Mouse (Mus musculus) thymus, postnatal 0 days (tissue): ENCODE data around the gene Iqcf6. TPM values are rescaled to one million over a fixed set of nuclear protein-coding genes. Genes with fewer than 3 reads are reported as not detected.
"Not testable (repeated sequence)": the region's sequence is repeated elsewhere in the genome, so short reads cannot be mapped to it uniquely, and the experiment has no call there.

Experiments used
- DNase-seq: peaks from one replicate; pipeline ENCODE4 v3.0.0-alpha.2; 2015; ENCODE audit warnings: low spot score
- polyA plus RNA-seq: library from polyadenylated mRNA; unstranded; fragments of >200 nt; fragmentation: Nextera tagmentation; extraction: Ambion mirVana; gene quantifications from 2 replicates; pipeline ENCODE4 v1.2.1, GENCODE M21; 2015

Gene Iqcf6
- not detected in 2 replicates for polyA plus RNA-seq

DNA sequence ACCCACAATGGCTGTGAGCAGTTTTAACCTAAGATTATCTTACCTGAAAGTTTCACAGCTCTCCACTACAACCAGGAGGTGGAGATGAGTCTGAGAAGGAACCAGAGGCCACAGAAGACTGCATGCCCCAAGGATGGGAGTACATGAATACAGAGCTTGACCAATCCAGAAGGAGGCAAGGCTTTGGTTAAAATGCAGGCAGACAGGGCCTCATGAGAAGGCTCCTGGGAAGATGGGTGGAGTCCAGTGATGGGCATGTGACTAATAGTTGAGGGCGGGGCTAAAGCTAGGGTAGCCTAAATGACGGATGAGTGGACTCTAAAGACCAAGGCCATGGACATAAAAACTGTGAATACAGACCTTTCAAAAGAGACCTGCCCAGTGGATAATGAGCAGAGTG lies at the start of gene Iqcf6:
Gene Iqcf6 (plus strand): TSS at position 301 of the 400 bp plus-strand sequence.
- no peak for DNase-seq

- DNase-seq, result no peak
These were observed 46.4 kb upstream of the Iqcf6 start for GRCm38 (mm10) chr9:106580016-106580415.

GRCm38 (mm10) chr9:106582552-106582951 lies 43.8 kb upstream of the Iqcf6 start:
- no peak for DNase-seq

DNA sequence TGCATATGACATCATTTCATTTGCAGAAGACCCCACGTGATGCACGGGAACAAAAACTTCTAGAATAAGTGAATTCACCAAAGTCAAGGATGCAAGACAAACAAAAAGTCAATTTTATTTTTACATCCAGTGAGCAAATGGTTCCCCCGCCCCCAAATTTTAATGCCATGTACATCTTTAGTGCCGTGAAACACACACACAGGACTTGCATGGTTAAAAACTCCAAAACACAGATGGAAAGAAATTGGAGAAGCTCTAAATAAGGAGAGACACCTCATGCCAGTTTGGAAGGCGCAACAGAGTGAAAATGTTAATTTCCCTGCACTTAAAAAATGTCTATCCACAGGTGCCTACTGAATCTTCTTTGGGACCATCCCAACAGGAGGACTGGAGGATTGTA lies 34.2 kb upstream of the Iqcf6 start:
- DNase-seq, result no peak

DNA sequence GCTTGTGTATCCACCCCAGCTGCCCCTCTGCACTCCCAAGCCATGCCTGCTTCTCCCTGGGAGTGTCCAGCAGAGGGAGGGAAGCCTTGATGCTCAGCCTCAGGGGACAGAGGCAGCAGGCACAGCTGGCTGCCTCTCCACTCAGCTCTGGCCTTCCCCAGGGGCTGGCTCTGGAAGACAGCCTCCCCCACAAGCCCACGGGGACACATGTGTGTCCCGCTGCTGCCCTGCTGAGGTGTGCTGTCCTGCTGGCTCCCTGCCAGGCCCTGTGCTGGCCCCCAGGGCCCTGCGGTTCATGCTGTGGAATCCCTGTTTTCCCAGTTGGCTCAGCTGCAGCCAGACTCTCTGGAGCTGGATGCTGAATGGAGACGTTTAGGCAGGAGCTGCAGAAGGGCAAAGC lies 31.0 kb upstream of the Iqcf6 start:
- not testable (repeated sequence) for DNase-seq

DNA sequence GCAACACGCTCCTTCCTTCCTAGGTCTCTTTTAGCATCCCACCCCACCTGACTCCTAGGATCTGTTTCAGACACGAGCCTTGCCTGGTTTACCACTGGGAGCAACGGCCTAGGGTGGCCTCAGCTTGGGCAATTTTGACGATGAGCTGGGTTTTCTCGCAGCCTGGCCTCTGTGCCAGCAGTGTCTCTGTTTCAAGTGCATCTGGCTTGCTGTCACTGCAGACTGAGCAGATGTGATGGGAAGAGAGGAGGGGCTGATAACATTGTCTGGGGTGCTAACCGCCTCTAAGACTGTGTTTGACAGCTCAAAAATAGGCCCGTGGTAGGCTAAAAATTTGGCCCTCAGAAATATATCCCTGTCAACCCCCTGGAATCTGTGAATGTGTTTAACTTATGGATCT lies 30.5 kb upstream of the Iqcf6 start:
- DNase-seq, result no peak

DNA sequence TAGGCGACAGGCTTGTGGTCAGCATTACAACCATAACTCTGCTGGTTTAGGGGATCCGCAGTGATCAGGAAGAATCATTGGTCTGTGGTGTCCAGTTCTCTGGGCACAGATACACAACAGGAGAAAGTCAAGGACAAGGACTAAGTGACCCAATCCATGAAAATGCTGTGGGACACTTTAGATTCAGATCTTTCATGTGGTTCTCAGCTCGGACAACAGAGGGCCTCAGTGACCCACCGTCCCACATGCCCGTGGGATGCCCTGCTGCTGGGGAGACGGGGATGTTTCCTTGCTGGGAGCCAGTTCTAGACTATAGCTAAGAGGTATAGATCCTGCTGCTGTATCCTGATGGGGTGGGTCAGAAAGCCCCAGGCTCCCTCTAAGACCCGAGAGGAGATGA lies 27.9 kb upstream of the Iqcf6 start:
- DNase-seq, result no peak

DNA sequence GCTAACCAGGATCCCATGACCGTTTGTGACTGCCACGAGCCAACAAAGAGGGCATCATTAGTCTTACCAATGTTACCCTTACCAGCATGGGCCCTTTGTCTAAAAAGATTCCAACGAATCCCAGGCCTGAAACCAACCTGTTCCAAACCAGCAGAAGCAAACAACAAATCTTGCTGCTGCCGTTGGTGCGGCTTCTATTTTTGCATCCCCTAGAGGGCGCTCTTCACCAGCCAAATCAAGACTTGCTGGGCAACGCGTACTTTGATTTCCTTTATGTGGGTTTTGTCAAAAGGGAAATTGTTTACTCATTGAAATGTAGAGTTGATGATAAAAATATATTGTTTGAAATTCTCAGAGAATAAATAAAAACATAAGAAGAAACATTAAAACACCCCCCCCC lies 25.8 kb upstream of the Iqcf6 start:
- DNase-seq, result peak; percentile 38

GRCm38 (mm10) chr9:106610727-106611126 lies 15.7 kb upstream of the Iqcf6 start:
- no peak for DNase-seq

DNA sequence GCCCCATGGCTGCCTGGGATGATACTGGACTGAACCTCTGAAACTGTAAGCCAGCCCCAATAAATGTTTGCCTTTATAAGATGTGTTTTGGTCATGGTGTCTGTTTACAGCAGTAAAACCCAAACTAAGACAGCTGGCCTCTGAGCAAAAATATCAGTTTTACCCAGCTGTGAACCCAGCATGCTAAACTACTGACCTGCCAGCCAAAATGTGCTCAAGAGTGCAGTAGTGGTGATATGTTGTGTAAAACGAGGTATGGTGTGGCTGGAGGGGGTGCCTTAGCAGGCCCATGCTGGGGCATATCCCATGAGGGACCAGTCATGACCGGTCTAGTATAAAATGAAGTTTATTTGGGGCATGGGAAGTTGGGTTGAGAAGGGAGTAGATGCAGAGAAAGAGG lies 12.4 kb upstream of the Iqcf6 start:
- DNase-seq, result no peak

DNA sequence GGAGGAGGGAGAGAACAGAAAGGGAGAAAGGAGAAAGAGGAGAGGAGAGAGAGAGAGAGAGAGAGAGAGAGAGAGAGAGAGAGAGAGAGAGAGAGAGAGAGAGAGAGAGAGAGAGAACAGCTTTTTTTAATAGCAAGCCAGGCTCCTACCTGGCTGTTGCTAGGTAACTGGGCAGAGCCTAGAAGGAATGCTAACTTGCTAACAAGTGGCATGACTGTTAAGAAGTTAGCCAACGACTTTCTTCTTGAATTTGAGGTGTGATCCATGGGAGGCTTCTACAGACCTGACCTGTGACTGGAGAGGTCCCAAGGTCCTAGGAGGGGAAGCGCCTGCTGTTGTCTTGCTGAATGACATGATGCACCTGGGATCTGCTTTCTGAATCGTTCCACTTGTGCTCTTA lies 11.8 kb upstream of the Iqcf6 start:
- no peak for DNase-seq

DNA sequence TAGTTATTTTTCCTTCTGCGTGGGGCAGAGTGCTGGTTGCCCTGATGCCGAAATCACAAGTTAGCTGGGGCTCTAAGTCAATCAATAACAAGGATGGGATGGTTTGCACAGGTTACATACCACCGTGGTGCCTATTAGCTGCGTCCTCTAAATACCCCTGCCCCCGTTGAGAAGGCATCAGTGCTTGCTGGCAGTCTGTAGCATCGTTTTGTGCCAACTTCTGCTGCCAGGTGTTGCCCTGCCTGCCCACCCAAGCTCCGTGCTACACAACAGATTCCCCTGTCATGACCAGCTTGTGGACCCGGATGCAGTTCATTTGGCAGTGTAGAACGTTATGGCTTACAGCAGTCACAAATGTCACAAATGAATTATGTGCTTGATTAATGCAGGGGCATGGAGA lies 10.1 kb upstream of the Iqcf6 start:
- DNase-seq, result no peak

GRCm38 (mm10) chr9:106617496-106617895 lies 8.9 kb upstream of the Iqcf6 start:
- DNase-seq, result no peak

DNA sequence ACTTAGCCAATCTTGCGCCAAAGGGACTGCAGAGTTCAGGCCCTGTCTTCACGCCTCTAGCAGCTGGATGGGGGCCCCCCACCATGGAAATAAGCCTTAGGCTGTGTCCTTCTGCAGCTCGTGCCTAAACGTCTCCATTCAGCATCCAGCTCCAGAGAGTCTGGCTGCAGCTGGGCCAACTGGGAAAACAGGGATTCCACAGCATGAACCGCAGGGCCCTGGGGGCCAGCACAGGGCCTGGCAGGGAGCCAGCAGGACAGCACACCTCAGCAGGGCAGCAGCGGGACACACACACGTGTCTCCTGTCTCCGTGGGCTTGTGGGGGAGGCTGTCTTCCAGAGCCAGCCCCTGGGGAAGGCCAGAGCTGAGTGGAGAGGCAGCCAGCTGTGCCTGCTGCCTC lies 1.4 kb downstream of the Iqcf6 start:
- not testable (repeated sequence) for DNase-seq

GRCm38 (mm10) chr9:106632185-106632584 lies 5.8 kb downstream of the Iqcf6 start:
- no peak for DNase-seq

GRCm38 (mm10) chr9:106638154-106638553 lies 11.8 kb downstream of the Iqcf6 start:
- no peak for DNase-seq

DNA sequence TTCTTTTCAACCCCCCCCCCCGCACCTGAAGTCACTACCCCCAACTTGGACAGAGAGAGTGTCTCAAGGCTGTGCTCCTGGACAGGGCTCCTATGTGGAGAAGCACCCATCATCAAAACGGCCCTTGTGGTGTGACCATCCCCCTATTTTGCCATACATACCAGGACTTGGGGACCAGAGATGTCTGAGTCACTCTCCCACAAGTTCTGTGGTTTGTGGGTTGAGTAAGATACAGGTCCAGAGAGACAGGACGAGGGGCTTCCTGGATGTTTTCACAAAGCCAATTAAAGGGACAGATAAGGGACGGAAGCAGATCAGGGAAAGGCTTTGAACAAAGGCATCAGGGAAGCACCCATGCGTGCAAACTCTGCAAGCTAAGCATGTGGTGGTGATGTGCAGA lies 15.0 kb downstream of the Iqcf6 start:
- no peak for DNase-seq

- DNase-seq, result peak; percentile 71
These were observed 16.7 kb downstream of the Iqcf6 start for GRCm38 (mm10) chr9:106643128-106643527.

GRCm38 (mm10) chr9:106643787-106644186 lies 17.4 kb downstream of the Iqcf6 start:
- no peak for DNase-seq

DNA sequence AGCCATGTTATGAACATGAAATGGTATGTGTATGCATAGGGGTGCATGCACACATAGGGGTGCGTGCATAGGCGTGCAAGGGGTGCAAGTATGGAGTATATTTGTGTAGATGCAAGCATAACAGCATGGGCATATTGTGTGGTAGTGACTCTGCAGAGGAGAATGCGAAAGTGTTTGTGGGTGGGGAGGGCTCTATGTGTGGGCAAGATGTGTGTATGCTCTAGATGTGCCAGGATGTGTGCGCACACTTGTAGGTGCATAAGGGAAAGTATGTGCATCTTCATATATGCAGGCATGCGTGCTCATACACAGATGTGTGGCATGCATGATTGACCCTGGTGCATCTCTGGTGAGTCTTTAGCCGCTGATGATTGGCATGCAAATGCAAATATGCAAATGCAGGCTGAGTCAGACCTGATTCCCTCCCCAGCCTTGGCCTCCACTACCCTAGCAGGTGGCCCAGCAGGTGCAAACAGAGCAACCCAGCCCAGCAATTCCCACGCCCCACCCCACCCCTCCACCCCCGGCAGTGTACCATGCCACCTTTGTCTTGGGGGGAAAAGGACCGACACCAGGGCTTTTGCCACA lies 19.4 kb downstream of the Iqcf6 start:
- DNase-seq, result no peak

GRCm38 (mm10) chr9:106647226-106647625 lies 20.8 kb downstream of the Iqcf6 start:
- no peak for DNase-seq

GRCm38 (mm10) chr9:106652720-106653119 lies 26.3 kb downstream of the Iqcf6 start:
- DNase-seq, result no peak

DNA sequence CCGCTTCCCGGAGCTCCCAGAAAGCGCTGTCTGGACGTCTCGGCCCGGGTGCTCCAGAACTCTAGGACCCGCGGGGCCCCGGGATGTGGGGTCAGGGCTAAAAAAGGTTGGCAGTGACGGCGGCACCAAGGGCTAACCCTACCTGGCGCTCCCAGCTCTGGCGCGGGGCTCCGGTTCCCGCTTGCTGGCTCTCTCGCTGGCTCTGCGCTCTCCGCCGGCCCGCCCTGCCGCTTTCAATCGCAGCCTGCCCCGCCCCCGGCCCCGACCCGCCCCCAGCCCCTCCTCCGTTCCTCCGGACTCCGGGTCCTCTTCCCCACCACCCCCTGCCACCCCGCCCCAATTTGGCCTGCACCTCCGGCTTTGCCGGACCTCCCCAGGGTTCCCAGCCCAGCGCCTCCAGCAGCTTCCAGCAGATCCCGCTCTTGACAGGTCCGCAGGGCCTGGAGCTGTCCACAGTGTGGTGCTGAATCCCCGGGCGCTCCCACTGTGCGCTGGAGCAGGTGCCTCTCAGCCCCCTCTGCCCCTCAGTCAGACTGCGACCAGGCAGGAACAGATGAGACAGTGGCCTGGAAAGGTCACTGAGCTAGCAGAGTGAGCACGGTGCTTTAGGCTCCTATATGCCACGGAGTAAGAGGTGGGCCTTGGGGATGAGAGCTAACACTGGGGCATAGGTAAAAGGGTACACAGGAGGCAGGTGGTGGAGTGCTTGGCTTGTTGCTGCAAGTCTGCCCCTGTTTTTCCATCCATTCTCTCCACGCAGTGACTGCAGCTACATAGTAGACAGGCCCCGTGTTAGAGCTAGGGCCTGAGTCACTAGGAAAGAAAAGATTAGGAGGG lies 29.7 kb downstream of the Iqcf6 start, which contains the start of gene Grm2:
Gene Grm2 (minus strand): TSS at position 199 of the 837 bp plus-strand sequence.
- DNase-seq, result peak; percentile 47
